Mouse (Mus musculus): Measurements from ENCODE around the gene Usp44.

Gene Usp44

DNA sequence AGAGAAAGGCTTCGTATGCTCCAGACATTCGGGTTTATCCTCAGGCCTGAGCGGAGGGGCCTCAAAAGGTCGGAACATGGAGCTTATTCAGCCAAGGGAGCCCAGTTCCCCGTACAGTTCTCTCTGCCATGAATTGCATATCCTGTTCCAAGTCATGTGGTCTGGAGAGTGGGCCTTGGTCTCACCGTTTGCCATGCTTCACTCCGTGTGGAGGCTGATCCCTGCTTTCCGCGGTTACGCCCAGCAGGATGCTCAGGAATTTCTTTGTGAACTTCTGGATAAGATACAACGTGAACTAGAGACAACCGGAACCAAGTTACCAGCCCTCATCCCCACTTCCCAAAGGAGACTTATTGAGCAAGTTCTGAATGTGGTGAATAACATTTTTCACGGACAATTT, 15.4 kb downstream of the Usp44 start:
- no peak for DNase-seq (ENCODE audit: extremely low spot score)

DNA sequence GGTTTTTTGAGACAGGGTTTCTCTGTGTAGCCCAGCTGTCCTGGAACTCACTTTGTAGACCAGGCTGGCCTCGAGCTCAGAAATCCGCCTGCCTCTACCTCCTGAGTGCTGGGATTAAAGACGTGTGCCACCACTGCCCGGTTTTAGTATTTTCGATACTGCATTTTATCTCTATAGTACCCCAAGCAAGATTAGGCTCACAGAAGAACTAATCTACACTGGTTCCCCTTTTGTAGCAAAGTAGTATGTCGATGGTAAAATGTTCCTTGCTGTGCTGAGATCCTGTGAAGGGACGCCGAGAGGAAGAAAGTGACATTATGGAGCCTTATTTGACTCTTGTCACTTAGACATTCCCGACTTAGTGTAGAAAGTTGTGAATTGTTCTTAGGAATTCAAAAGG, 23.8 kb downstream of the Usp44 start:
- no peak for DNase-seq (ENCODE audit: extremely low spot score)

DNA sequence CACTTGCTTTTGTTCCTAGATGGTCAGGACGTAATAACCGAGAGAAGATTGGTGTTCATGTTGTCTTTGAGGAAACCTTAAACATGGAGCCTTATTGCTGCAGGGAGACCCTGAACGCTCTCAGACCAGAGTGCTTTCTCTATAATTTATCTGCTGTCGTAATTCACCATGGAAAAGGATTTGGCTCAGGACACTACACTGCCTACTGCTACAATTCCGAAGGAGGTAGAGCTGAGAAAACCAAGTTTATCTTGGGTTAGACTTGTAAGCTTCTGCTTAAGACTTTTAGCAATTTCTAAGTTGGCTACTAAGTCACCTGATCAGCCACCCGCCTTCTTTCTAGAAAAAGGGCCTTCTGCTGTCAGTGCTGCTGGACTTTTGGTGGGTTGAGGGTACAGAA, 24.7 kb downstream of the Usp44 start:
- DNase-seq (ENCODE audit: extremely low spot score), result no peak

DNA sequence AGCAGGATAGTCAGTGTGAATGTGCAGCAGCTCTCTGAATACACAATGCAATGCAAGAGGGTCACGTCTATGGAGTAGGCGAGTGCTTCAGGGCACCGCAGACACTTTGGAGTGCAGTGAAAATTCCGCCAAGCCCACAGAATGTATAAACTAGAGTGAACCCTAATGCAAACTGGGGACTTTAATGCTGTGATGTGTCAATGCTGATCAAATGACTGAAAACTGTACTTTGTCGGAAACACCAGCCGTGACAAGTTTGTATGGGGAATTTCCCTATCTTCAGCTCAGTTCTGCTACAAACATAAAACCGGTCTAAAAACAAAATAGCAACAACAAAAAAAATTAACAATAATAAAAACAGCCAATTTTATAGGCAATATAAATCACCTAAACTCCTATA, 37.0 kb downstream of the Usp44 start:
- DNase-seq (ENCODE audit: extremely low spot score), result no peak

DNA sequence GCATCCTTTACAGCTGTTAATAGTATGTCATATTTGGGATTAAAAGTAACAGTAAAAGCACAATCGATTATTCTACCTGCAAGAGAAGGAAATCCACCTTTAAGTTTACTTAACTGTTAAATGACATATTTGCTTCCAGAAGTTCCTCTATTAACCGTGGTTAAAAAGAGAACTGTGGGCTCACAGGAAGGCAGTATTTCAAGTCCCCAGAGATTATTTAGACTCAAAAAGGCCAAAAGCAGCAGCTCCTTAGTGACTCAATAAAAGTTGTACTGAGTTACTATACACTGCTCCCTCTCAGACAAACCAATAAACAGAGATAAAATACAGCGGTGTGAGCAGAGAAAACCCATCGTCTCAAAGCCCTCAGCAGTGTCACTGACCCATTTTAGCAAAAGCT, 37.5 kb downstream of the Usp44 start:
- no peak for DNase-seq (ENCODE audit: extremely low spot score)

DNA sequence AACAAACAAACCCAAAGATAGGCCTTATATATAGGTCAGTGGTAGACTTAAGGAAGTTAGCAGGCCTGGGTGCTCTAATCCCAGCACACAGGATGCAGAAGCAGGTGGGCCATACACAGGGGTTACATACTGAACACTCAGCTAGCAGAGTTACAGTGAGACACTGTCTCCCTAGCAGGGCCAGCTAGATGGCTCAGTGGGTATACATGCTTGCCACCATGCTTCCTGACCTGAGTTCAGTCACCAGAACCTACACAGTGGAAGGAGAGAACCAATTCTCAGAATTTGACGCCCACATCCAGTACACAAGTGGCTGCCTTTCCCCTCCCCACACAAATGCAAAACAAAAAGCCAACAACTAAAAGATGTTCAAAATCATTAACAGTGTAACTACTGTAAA, 45.4 kb downstream of the Usp44 start:
- no peak for DNase-seq (ENCODE audit: extremely low spot score)

DNA sequence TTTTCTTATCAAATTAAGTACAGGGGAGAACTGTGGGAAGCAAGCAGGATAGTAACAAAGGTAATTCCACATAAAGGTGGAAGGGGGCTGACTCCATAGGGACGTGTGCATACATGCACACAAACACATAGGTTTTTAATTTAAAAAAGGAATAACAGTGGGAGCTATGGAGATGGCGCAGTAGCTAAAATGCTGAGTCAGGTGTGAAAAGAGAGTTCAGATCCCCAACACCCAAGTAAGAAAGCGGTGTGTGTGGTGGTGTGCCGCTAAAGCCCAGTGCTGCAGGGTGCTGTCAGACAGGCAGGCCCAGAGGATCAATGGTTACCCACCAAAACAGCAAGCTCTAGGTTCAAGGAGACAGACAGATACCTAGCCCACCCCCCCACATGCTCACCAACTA, 47.4 kb downstream of the Usp44 start:
- DNase-seq (ENCODE audit: extremely low spot score), result no peak

DNA sequence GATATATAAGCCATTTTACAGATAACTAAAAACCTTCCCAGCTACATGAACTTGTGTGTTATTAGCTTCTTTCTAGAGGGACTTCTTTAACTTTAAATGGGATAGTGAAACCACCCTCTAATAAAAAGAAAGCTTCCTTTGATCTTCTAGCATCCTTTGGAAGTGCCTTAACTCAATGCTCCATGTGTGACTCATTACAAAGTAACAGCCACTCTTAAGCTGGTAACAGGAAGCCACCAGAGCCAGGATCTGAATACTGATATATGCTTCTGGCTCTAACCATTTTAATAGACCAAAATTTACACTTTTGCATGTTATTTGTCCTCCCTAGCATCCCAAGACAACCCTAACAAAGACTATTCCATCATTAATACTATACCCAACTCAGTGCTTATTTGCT, 50.6 kb downstream of the Usp44 start:
- DNase-seq (ENCODE audit: extremely low spot score), result no peak

DNA sequence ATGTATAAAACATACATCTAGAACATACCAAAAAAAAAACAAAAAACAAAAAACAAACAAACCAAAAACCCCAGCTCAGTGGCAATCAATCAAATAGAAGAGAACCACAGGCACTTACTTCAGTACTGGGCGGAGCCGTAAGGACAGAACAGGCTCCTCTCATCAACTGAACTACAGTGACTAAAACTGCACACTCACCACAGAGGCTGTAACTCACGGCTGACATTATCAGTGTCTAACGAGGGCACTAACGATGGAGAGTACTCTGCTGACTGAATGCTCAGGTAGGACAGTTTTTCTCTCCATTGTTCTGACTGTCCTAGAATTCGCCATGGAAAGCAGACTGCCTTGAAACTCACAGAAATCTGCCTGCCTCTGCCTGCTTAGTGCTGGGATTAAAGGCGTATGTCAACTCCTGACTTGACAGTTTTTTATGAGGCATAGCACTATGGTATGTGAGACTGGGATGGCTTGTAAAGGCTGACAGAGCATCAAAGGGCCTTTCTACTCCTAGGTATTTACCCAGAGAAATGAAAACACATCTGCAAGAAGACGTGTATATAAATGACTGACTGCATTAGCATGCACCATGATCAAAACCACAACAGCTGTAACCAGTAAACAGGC, 51.5 kb downstream of the Usp44 start:
- DNase-seq (ENCODE audit: extremely low spot score), result no peak

DNA sequence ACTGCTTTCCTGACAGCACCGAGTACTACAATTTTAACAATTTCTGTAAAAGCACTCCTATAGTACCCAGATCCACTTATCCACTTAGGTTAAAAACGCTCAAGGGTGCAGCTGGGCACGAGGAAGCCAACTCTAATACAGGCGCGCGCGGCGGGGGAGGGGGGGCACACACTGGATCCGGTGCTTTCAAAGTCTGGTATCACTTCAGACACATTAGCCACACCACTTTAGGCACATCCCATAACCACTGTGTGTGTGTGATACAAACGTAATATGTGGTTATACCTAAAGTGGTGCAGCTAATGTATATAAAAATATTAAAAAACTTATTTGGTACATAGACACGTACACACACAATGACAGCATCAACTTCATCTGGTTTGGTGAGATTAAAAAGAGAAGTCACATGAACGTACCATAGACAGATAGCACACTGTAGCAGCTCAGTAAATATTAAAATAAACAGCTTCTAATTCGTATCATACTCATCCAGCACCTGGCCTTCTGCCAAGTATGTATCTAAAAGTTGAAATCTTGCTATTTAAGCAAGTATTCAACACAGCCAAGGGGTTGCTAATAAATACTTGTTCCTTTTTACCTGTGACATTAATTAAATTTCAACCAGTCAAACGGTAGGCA, 54.6 kb downstream of the Usp44 start:
- no peak for DNase-seq (ENCODE audit: extremely low spot score)

DNA sequence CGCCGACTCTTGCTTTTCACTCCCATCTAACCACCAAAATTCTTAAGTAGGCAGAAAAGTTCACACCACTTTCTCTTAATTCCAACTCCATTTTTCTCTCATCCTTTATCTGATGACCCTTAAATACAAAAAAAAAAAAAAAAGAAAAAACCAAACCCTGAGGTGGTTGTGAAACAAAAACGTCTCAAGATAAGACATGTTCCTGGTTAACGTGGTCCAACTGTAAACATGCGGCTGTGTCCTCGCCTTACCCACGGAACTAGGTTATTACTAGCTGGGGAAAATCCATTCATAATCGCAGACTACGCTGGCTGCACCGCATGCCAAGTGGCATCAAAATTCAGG, 57.2 kb downstream of the Usp44 start:
- no peak for DNase-seq (ENCODE audit: extremely low spot score)

DNA sequence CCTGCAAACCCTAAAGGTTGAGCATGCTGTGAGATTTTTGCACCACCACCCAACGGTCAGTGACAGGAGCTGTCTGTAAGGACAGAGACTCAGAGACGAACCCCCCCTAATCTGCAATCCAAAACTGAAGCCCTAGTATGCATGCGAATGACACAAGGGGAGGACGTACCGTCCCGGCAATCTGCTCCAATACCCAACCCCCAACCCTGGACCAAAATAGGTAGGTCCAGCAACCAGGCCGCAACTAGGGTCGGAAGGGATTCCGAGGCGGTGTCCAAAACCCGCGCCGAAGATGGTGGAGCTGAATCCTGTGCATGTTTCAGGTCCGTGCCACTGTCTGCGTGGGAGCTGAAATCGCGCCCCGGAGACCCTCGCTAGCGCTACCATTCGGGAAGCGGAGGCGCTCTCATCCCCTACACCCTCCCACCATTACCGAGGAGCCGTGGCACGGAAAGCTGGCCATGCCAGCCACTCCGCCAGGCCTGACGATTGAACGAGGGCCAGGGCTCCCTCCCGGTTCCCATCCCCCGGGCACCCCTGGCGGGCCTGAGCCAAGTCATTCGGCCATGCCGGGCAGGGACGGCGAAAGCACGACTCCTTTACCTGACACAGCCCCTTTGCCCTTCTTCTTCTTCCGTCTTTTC, 57.7 kb downstream of the Usp44 start:
- no peak for DNase-seq (ENCODE audit: extremely low spot score)

DNA sequence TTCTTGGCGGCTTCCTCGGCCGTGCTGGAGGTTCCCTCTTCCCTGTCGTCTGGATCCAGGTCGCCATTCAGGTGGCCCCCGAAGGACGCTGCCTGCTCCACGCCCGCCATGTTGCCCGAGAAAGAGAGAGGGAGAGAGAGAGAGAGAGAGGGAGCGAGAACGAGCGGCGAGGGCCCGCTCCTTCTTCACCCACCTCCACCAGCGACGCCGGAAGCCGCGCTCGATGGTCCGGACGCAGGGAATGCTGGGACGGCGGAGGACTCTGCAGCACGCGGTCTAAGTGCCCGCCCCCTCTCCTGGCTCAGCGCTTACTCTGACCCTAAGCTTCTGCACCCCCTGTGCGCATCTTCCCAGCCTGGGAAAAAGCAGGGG, 58.2 kb downstream of the Usp44 start:
- DNase-seq (ENCODE audit: extremely low spot score), result peak; percentile 91

DNA sequence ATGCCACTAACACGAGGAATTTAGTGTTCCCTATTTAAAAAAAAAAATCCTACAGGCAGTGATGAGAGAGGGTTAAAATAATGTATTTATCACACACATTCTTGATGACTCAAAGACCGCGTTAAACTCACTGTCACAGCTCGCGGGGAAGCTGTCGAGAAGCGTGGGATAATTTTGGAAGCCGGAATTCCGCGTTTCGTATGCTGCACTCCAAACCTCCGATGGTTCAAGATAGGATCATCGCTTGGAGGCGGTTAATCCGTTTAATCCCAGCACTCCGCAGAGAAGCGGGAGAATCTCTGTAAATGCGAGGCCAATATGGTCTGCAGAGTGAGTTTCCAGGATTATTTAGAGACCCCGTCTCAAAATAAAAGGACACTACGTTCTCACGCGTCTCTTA, 58.6 kb downstream of the Usp44 start:
- no peak for DNase-seq (ENCODE audit: extremely low spot score)

DNA sequence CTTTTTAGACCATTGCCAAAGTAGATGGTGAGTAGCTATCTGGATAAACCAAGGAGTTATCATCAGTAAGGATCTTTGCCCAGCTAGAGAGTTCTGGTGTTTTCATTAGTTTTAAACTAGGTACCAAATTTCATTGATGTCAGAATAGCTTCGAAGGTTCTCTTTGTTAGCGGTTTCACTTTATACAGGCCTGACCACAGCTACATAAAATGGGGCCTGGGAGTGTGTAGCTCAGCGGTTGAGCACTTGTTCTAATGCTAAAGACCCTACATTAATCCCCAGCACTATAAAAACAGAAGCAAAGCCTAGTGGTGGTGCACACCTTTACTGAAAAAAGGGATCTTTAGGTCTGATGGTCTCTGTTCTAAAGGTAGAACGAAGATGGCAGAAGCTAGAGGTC, 59.2 kb downstream of the Usp44 start:
- no peak for DNase-seq (ENCODE audit: extremely low spot score)

DNA sequence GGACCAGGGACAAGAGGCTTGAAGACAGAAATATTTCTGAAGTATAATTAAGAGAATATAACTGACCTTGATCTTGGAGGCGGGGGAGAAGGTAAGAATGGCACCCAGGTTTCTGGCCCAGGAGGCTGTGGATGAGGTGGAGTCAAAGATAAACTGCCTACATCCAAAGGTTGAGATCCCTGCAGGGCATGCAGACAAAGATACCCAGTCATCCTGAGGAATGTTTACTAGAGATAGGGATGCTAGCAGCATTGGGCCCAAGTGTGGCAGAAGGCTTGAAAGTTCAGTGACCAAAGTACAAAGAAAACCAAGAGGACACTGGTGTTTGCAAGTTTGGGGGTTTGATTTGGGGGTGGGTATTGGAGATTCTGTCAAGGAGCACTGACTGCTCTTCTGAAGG, 59.7 kb downstream of the Usp44 start:
- DNase-seq (ENCODE audit: extremely low spot score), result no peak

DNA sequence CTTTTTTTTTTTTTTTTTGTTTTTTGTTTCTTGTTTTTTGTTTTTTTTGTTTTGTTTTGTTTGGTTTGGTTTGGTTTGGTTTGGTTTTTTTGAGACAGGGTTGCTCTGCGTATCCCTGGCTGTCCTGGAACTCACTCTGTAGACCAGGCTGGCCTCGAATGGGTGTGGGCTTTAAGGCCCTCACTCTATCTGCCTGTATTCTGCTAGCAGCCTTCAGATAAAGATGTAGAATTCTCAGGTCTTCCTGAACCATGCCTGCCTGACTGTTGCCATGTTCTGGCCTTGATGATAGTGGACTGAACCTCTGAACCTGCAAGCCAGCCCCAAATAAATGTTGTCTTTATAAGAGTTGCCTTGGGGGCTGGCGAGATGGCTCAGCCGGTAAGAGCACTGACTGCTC, 61.2 kb downstream of the Usp44 start:
- no peak for DNase-seq (ENCODE audit: extremely low spot score)

DNA sequence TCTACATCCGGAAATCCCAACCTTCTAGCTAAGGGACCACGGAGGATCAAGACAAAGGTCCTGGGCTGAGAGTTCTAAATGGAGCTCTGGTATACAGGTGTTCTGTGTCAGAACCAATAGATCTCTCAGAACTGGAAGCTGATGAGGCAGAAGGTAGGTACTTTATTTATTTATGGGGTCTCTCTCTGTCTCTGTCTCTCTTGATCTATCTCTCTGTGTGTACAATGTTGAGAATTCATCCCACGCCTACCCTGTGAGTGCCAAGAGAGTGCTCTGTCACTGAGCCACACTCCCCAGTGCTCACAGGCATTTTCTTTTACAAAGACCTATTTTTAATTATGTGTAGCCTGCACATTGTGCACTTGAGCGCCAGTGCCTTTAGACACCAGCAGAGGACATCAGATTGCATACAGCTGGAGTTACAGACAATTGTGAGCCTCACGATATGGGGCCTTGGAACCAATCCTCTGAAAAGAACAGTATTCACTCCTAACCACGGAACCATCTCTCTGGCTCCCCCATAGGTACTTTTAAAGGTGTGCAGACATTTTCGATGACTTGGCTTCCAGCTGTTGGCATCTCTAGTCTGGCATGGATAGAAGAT, 65.8 kb downstream of the Usp44 start, which contains the start of gene Metap2:
TSS of gene Metap2 (minus strand) at position 51 of the 604 bp plus-strand sequence.
- no peak for DNase-seq (ENCODE audit: extremely low spot score)

DNA sequence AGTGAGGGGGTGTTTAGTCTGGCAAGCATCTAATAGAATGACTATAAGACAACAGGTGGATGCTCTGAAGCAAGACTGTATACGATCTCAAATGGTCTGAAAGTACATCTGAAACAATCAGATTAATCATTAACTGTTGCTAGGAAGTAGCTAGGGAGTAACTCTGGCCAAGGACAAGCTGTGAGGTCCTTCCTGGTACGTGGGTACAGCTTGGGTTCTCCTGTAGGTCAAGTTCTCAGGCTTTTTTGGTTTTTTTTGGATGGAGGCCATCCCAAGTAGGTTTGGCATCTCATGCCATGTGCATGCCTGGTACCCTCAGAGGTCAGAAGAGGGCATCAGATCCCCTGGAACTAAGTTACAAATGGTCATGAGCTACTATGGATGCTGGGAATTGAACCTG, 67.9 kb downstream of the Usp44 start:
- no peak for DNase-seq (ENCODE audit: extremely low spot score)

DNA sequence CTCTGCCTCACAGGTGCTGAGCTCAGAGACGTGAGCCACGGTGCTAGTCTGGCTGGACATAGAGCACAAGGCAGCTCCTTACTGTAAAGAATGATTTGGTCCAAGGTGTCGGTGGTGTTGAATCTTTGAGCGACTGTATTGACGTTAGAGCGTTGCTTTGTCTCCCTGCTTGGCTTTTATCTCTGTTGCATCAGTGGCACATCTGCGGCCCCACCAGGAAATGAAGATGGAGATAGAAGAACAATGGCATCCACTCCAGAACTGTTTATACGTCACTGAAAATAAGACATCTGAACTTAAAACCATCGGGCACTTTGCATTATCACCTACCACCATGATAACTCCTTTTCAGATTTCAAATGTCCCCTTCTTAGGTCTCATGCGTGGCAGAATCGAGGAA, 68.6 kb downstream of the Usp44 start:
- no peak for DNase-seq (ENCODE audit: extremely low spot score)

DNA sequence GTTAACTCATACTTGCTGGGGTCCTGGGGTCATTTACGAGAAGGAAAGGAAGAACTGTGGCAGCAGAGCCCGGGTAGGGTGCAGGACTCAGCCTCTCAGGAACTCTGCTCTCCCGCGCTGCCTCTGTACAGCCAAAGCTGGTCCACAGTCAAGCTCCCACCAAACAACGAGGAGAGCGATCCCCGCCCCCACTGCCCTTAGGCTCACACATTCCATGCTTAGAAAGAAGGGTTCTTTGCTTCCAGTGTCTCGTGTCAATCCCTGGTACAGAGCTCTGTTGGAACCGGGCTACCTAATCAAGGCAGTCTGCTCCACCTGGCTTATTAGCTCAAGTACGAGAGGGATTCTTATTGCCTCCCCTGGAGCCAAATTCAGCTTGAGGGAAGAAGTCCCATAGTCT, 76.0 kb downstream of the Usp44 start:
- DNase-seq (ENCODE audit: extremely low spot score), result no peak

Measured in embryo, embryonic 9.5 days (tissue).